Mouse (Mus musculus) MEL (cell line): ENCODE measurements around the gene Brd7. TPM values are rescaled to one million over a fixed set of nuclear protein-coding genes. Genes with fewer than 3 reads are reported as not detected.

Experiments
- DNase-seq: peaks from one replicate; pipeline ENCODE4 v3.0.0; 2011; ENCODE audit warnings: low read depth, low spot score
- H3K27ac ChIP-seq: 2 replicates; pipeline ENCODE4 v1.5.1; 2012; ENCODE audit warnings: low read depth, mild to moderate bottlenecking, control low read depth, low read length, moderate library complexity; ENCODE audit not compliant: control insufficient read depth
- H3K27me3 ChIP-seq, 2 experiments: fragments of 150-350 bp in 1 of 2; sonication (generic) in 1 of 2; 2 replicates each; pipeline ENCODE4 v1.6.1; 2012; ENCODE audit warnings: low read length in 2 of 2, mild to moderate bottlenecking in 2 of 2, improper control_type of control experiment in 1 of 2, moderate library complexity in 1 of 2; ENCODE audit not compliant: insufficient read depth in 2 of 2, control insufficient read depth in 1 of 2
- H3K36me3 ChIP-seq, 2 experiments: 2 replicates each; pipeline ENCODE4 v1.6.1; 2012 to 2014; ENCODE audit warnings: low read length in 2 of 2, improper control_type of control experiment in 1 of 2, inconsistent platforms in 1 of 2, mild to moderate bottlenecking in 1 of 2; ENCODE audit not compliant: insufficient read depth in 2 of 2, control insufficient read depth in 1 of 2
- H3K4me1 ChIP-seq, 2 experiments: fragments of 150-350 bp in 1 of 2; sonication (generic) in 1 of 2; 2 replicates each; pipeline ENCODE4 v1.6.1; 2012; ENCODE audit warnings: low read length in 2 of 2, improper control_type of control experiment in 1 of 2, mild to moderate bottlenecking in 1 of 2; ENCODE audit not compliant: insufficient read depth in 2 of 2, control insufficient read depth in 1 of 2
- H3K4me3 ChIP-seq, 2 experiments: fragments of 150-350 bp in 1 of 2; sonication (generic) in 1 of 2; 2 replicates each; pipeline ENCODE4 v1.5.1; 2012; ENCODE audit warnings: low read depth in 2 of 2, low read length in 2 of 2, mild to moderate bottlenecking in 2 of 2, moderate library complexity in 2 of 2, control low read depth in 1 of 2, improper control_type of control experiment in 1 of 2; ENCODE audit not compliant: control insufficient read depth in 1 of 2, insufficient read depth in 1 of 2
- H3K79me2 ChIP-seq: 2 replicates; pipeline ENCODE4 v1.6.1; 2012; ENCODE audit warnings: mild to moderate bottlenecking, low read length, moderate library complexity; ENCODE audit not compliant: control insufficient read depth, poor library complexity, insufficient read depth
- H3K9ac ChIP-seq: 2 replicates; pipeline ENCODE4 v1.6.1; 2012; ENCODE audit warnings: low read depth, mild to moderate bottlenecking, control low read depth, low read length, moderate library complexity; ENCODE audit not compliant: control insufficient read depth, poor library complexity, severe bottlenecking
- H3K9me3 ChIP-seq: fragments of 150-350 bp; sonication (generic); replicated peaks from 2 replicates; pipeline ENCODE4 v1.6.1; 2012; ENCODE audit warnings: mild to moderate bottlenecking, low read length, improper control_type of control experiment, moderate library complexity; ENCODE audit not compliant: insufficient read depth
- BHLHE40 ChIP-seq: IDR thresholded peaks from 2 replicates; pipeline ENCODE4 v1.6.1; 2012; ENCODE audit warnings: low read depth, mild to moderate bottlenecking, inconsistent platforms, low read length, improper control_type of control experiment, borderline replicate concordance
- CTCF ChIP-seq, 3 experiments: IDR thresholded peaks in 2 of 3; conservative IDR thresholded peaks in 1 of 3; 2 replicates each; pipeline ENCODE4 v1.5.1; 2011 to 2012; ENCODE audit warnings: low read length in 3 of 3, low read depth in 2 of 3, mild to moderate bottlenecking in 2 of 3, improper control_type of control experiment in 1 of 3, inconsistent platforms in 1 of 3, mixed read lengths in 1 of 3, moderate library complexity in 1 of 3; ENCODE audit not compliant: control insufficient read depth in 1 of 3, insufficient read depth in 1 of 3, poor library complexity in 1 of 3, severe bottlenecking in 1 of 3
- HCFC1 ChIP-seq: IDR thresholded peaks from 2 replicates; pipeline ENCODE4 v1.6.1; 2012; ENCODE audit warnings: low read depth, mild to moderate bottlenecking, inconsistent platforms, low read length, improper control_type of control experiment, moderate library complexity
- KAT2A ChIP-seq: conservative IDR thresholded peaks from 2 replicates; pipeline ENCODE4 v1.6.1; 2012; ENCODE audit warnings: low read depth, low read length, improper control_type of control experiment, inconsistent platforms
- MAFK ChIP-seq: IDR thresholded peaks from 2 replicates; pipeline ENCODE4 v1.6.1; 2011; ENCODE audit warnings: low read depth, mild to moderate bottlenecking, low read length, improper control_type of control experiment, borderline replicate concordance
- MAX ChIP-seq: IDR thresholded peaks from 2 replicates; pipeline ENCODE4 v1.6.1; 2011; ENCODE audit warnings: low read length, improper control_type of control experiment
- MEF2A ChIP-seq: IDR thresholded peaks from 2 replicates; pipeline ENCODE4 v1.6.1; 2014; ENCODE audit warnings: low read depth, mild to moderate bottlenecking, inconsistent platforms, low read length, improper control_type of control experiment; ENCODE audit not compliant: poor library complexity, insufficient replicate concordance, severe bottlenecking; ENCODE audit errors: extremely low read depth
- MYC ChIP-seq: IDR thresholded peaks from 2 replicates; pipeline ENCODE4 v1.6.1; 2011; ENCODE audit warnings: low read depth, mild to moderate bottlenecking, low read length, improper control_type of control experiment, moderate library complexity
- RAD21 ChIP-seq: IDR thresholded peaks from 2 replicates; pipeline ENCODE4 v1.6.1; 2011; ENCODE audit warnings: mild to moderate bottlenecking, low read depth, low read length, improper control_type of control experiment
- SMC3 ChIP-seq: IDR thresholded peaks from 2 replicates; pipeline ENCODE4 v1.6.1; 2011; ENCODE audit warnings: low read depth, low read length, improper control_type of control experiment
- TAL1 ChIP-seq: IDR thresholded peaks from 2 replicates; pipeline ENCODE4 v1.6.1; 2012; ENCODE audit warnings: mild to moderate bottlenecking, inconsistent platforms, low read length, moderate library complexity, mixed read lengths
- TCF12 ChIP-seq: IDR thresholded peaks from 2 replicates; pipeline ENCODE4 v1.6.1; 2014; ENCODE audit warnings: low read depth, mild to moderate bottlenecking, inconsistent platforms, low read length, improper control_type of control experiment, moderate library complexity
- USF1 ChIP-seq: IDR thresholded peaks from 2 replicates; pipeline ENCODE4 v1.6.1; 2014; ENCODE audit warnings: low read depth, mild to moderate bottlenecking, inconsistent platforms, low read length, improper control_type of control experiment, moderate library complexity
- USF2 ChIP-seq, 2 experiments: IDR thresholded peaks; 2 replicates each; pipeline ENCODE4 v1.6.1; 2011 to 2012; ENCODE audit warnings: improper control_type of control experiment in 2 of 2, low read length in 2 of 2, borderline replicate concordance in 1 of 2, inconsistent platforms in 1 of 2, low read depth in 1 of 2, mild to moderate bottlenecking in 1 of 2; ENCODE audit not compliant: insufficient read depth in 1 of 2
- ZC3H11A ChIP-seq: IDR thresholded peaks from 2 replicates; pipeline ENCODE4 v1.6.1; 2012; ENCODE audit warnings: low read depth, mild to moderate bottlenecking, inconsistent platforms, low read length, improper control_type of control experiment
- ZKSCAN1 ChIP-seq: IDR thresholded peaks from 2 replicates; pipeline ENCODE4 v1.6.1; 2012; ENCODE audit warnings: low read depth, mild to moderate bottlenecking, inconsistent platforms, low read length, improper control_type of control experiment, moderate library complexity
- ZMIZ1 ChIP-seq: IDR thresholded peaks from 2 replicates; pipeline ENCODE4 v1.6.1; 2012; ENCODE audit warnings: low read depth, mild to moderate bottlenecking, inconsistent platforms, low read length, improper control_type of control experiment, moderate library complexity
- polyA plus RNA-seq, 2 experiments: library from polyadenylated mRNA; stranded (reverse) in 1 of 2; unstranded in 1 of 2; fragments of >175 nt in 1 of 2; fragments of >200 nt in 1 of 2; gene quantifications; 2 replicates each; pipeline versions ENCODE4 v1.2.1 to v1.2.4; 2012; ENCODE audit warnings: low replicate concordance in 2 of 2, low read depth in 1 of 2; ENCODE audit not compliant: insufficient read length in 2 of 2, insufficient read depth in 1 of 2, missing spikeins in 1 of 2
- total RNA-seq: library from RNA; depleted of rRNA; stranded (reverse); fragments of 300-350 nt; gene quantifications from 2 replicates; pipeline ENCODE4 v1.2.3, GENCODE M21; 2012

Gene Brd7
- total and polyA plus RNA-seq, 3 experiments = 40.0 to 192 (median 89.0) TPM

GRCm38 (mm10) chr8:88349046-88349445 is 12.9 kb downstream of the Brd7 start:
- Histone ChIP-seq H3K4me1 (no peaks in the 10 kb centered on the region), H3K27ac (no peak overlapping the region), H3K79me2 (no peaks in the 10 kb centered on the region), H3K9ac (no peak overlapping the region), H3K27me3 (no peaks in the 10 kb centered on the region), H3K9me3 (no peaks in the 10 kb centered on the region)
- DNase-seq = no peak
- TF ChIP-seq RAD21 = peak; percentile 16; the same call in 1 of the 2 replicates
- peak in 1 of 3 experiments; percentile 23; a peak in 2 of 6 replicates for TF ChIP-seq CTCF (IDR thresholded peaks at IDR 0.05 in 2 of 3, conservative IDR thresholded peaks at IDR 0.05 in 1 of 3; ENCODE audit: control insufficient read depth in 1 of 3, insufficient read depth in 1 of 3, low read depth in 2 of 3, low read length in 3 of 3, poor library complexity in 1 of 3, severe bottlenecking in 1 of 3)
- TF ChIP-seq SMC3 = peak; percentile 28
- no peak for TF ChIP-seq TCF12
- no peak for TF ChIP-seq MEF2A
- TF ChIP-seq, all 39 proteins: peak for 3
- peaks cover 0 to 55% of the 10 kb centered on the region in 2 experiments; a peak in 2 of 4 replicates for H3K36me3 ChIP-seq
- no peak overlapping the region for H3K4me3 ChIP-seq

DNA sequence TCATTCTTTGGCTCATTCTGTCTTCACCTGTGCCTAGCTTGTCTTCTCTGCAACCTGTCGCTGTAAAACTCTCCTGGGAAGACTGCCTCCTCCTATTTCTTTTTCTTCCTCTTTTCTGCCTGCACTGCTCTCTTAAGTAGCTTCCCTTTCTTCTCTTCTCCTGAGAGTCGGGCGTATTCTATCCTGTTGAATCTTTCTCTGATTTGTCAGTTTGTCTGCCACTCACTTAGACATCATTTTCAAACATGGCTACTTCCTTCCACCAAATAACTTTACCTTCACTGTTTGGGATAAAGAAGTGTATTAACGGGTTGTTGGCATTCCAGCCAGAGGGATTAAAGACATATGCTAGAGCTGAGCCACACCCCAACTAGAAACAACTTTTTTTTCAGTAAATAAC is 20.0 kb downstream of the Brd7 start:
- no peak overlapping the region for H3K4me3 ChIP-seq
- no peaks in the 10 kb centered on the region for H3K4me1 ChIP-seq
- no peak overlapping the region for H3K9ac ChIP-seq
- no peak for TF ChIP-seq ZKSCAN1
- TF ChIP-seq CTCF (IDR thresholded peaks at IDR 0.05 in 2 of 3, conservative IDR thresholded peaks at IDR 0.05 in 1 of 3; ENCODE audit: control insufficient read depth in 1 of 3, insufficient read depth in 1 of 3, low read depth in 2 of 3, low read length in 3 of 3, poor library complexity in 1 of 3, severe bottlenecking in 1 of 3) = no peak
- no peak for TF ChIP-seq MYC
- TF ChIP-seq ZMIZ1 = no peak
- no peak for TF ChIP-seq MAX
- TF ChIP-seq MAFK = no peak
- TF ChIP-seq HCFC1 = no peak
- H3K9me3 ChIP-seq = no peaks in the 10 kb centered on the region
- no peak overlapping the region for H3K27ac ChIP-seq
- no peaks in the 10 kb centered on the region for H3K79me2 ChIP-seq
- no peaks in the 10 kb centered on the region for H3K27me3 ChIP-seq
- DNase-seq = peak; percentile 85
- H3K36me3 ChIP-seq = peaks cover 0 to 57% of the 10 kb centered on the region in 2 experiments; a peak in 3 of 4 replicates

- H3K27me3 ChIP-seq = no peaks in the 10 kb centered on the region
- H3K27ac ChIP-seq = no peak overlapping the region
- H3K79me2 ChIP-seq = no peaks in the 10 kb centered on the region
- DNase-seq = no peak
- H3K4me1 ChIP-seq = peaks cover 2 to 9% of the 10 kb centered on the region in 2 experiments; a peak in 2 of 4 replicates
- no peak for TF ChIP-seq RAD21
- TF ChIP-seq BHLHE40 = no peak
- no peak for TF ChIP-seq ZC3H11A
- TF ChIP-seq USF2 (IDR thresholded peaks at IDR 0.05; ENCODE audit: borderline replicate concordance in 1 of 2, insufficient read depth in 1 of 2, low read depth in 1 of 2, low read length in 2 of 2) = no peak
- TF ChIP-seq USF1 = no peak
- no peak for TF ChIP-seq TCF12
- TF ChIP-seq MAX = no peak
- TF ChIP-seq TAL1 = no peak
- no peak for TF ChIP-seq KAT2A
- peaks cover 12 to 58% of the 10 kb centered on the region in 2 experiments for H3K36me3 ChIP-seq
- no peaks in the 10 kb centered on the region for H3K9me3 ChIP-seq
- H3K4me3 ChIP-seq = no peak overlapping the region
- no peak overlapping the region for H3K9ac ChIP-seq
Measured at GRCm38 (mm10) chr8:88339887-88340695, 21.9 kb downstream of the Brd7 start.
